ENCODE assay signal across 9 mouse cellular contexts in the genomic region with DNA sequence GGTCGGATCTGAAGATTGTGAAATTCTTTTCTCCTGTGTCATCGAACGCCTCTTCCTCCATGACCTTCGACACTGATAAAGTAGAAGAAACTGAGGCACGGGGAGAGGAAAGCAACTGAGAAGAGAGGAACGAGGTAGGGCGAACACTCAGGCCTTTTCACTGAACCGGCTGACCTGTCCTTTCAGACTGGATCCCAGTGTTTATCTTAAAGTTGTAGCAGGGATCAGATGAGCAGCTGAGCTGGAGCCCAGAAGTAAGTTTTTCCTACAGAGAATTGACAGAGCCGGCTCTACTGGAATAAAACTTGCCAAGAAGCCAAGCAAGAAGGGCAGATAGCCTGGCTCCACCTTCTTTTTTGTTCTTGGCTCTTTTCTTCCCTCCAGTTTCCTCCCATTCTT. TPM values are rescaled to one million over a fixed set of nuclear protein-coding genes. Genes with fewer than 3 reads are reported as not detected.
DNase-seq lines count a peak whose midpoint lies in the region; ATAC-seq and TF ChIP-seq lines count a peak whose summit lies in the region.
"Had no signal": no experiment of that assay in that cellular context is flagged by ENCODE, and none has a peak within 500 bp of the region (broad histone marks: within the 10 kb centered on the region; RNA-seq: fewer than 3 reads in every experiment).

No protein-coding gene starts in this region.

- no peak for TF ChIP-seq CTCF in MEL (IDR thresholded peaks at IDR 0.05 in 2 of 3, conservative IDR thresholded peaks at IDR 0.05 in 1 of 3; ENCODE audit: control insufficient read depth in 1 of 3, insufficient read depth in 1 of 3, low read depth in 2 of 3, low read length in 3 of 3, poor library complexity in 1 of 3, severe bottlenecking in 1 of 3)
- no peak for TF ChIP-seq CTCF in liver, embryonic 14.5 days (IDR thresholded peaks at IDR 0.05; ENCODE audit: low read depth)

- no peak for TF ChIP-seq POLR2A in MEL (IDR thresholded peaks at IDR 0.05; ENCODE audit: control insufficient read depth in 1 of 2, insufficient read depth in 1 of 2, low read depth in 1 of 2, low read length in 2 of 2, poor library complexity in 1 of 2)

- peak overlapping the region; percentile 72 for H3K27ac ChIP-seq in heart, embryonic 12.5 days (ENCODE audit: poor library complexity, severe bottlenecking)
- H3K27ac ChIP-seq in MEL (ENCODE audit: control insufficient read depth, low read depth, low read length) = peak overlapping the region; percentile 67
- H3K27ac ChIP-seq in forebrain, embryonic 15.5 days (replicated peaks) = peak overlapping the region; percentile 93
- peak overlapping the region; percentile 6; the same call in 1 of the 2 replicates for H3K27ac ChIP-seq in liver, embryonic 14.5 days

- no peak for ATAC-seq in heart, embryonic 12.5 days (ENCODE audit: insufficient number of reproducible peaks, low FRiP score)
- ATAC-seq in forebrain, embryonic 15.5 days (replicated peaks) = no peak
- no peak for ATAC-seq in liver, embryonic 14.5 days (ENCODE audit: insufficient read depth)
- no peak for ATAC-seq in megakaryocyte, adult 5-6 weeks (ENCODE audit: poor library complexity, severe bottlenecking)

- peak overlapping the region; percentile 29; the same call in 1 of the 2 replicates for H3K4me2 ChIP-seq in heart, embryonic 12.5 days
- H3K4me2 ChIP-seq in forebrain, embryonic 15.5 days (replicated peaks) = peak overlapping the region; percentile 33
- peak overlapping the region; percentile 32; the same call in 1 of the 2 replicates for H3K4me2 ChIP-seq in liver, embryonic 14.5 days (ENCODE audit: low read depth)

- H3K9ac ChIP-seq in heart, embryonic 12.5 days = no peak overlapping the region
- H3K9ac ChIP-seq in MEL (ENCODE audit: control insufficient read depth, low read depth, low read length, poor library complexity, severe bottlenecking) = peak overlapping the region; percentile 49
- 0 out of 2 replicates have a peak overlapping the region, but pooled peaks have one; percentile 24 for H3K9ac ChIP-seq in forebrain, embryonic 15.5 days (replicated peaks)
- no peak overlapping the region for H3K9ac ChIP-seq in liver, embryonic 14.5 days (replicated peaks)

- peaks cover 8% of the 10 kb centered on the region; the same call in 1 of the 2 replicates for H3K36me3 ChIP-seq in heart, embryonic 12.5 days
- peaks cover 0 to 26% of the 10 kb centered on the region in 2 experiments; a peak in 2 of 4 replicates for H3K36me3 ChIP-seq in MEL (ENCODE audit: control insufficient read depth in 1 of 2, insufficient read depth in 2 of 2, low read length in 2 of 2)
- no peaks in the 10 kb centered on the region for H3K36me3 ChIP-seq in forebrain, embryonic 15.5 days
- no peaks in the 10 kb centered on the region for H3K36me3 ChIP-seq in liver, embryonic 14.5 days (replicated peaks; ENCODE audit: control insufficient read depth, insufficient read depth, low read depth)

- TF ChIP-seq RAD21 in MEL (IDR thresholded peaks at IDR 0.05; ENCODE audit: low read depth, low read length) = no peak

- no peaks in the 10 kb centered on the region for H3K27me3 ChIP-seq in heart, embryonic 12.5 days (replicated peaks)
- H3K27me3 ChIP-seq in MEL (ENCODE audit: control insufficient read depth in 1 of 2, insufficient read depth in 2 of 2, low read length in 2 of 2) = no peaks in the 10 kb centered on the region
- H3K27me3 ChIP-seq in forebrain, embryonic 15.5 days = no peaks in the 10 kb centered on the region
- peaks cover 34% of the 10 kb centered on the region for H3K27me3 ChIP-seq in liver, embryonic 14.5 days (ENCODE audit: control insufficient read depth, insufficient read depth, low read length)

- no peaks in the 10 kb centered on the region for H3K9me3 ChIP-seq in heart, embryonic 12.5 days (replicated peaks)
- no peaks in the 10 kb centered on the region for H3K9me3 ChIP-seq in MEL (replicated peaks; ENCODE audit: insufficient read depth, low read length)
- H3K9me3 ChIP-seq in forebrain, embryonic 15.5 days = no peaks in the 10 kb centered on the region
- no peaks in the 10 kb centered on the region for H3K9me3 ChIP-seq in liver, embryonic 14.5 days (ENCODE audit: control insufficient read depth, low read length)

- WGBS in heart, embryonic 12.5 days = 21% methylated on average over 9 of the region's 9 CpGs
- WGBS in forebrain, embryonic 15.5 days = 15% methylated on average over 9 of the region's 9 CpGs
- 36% methylated on average over 9 of the region's 9 CpGs for WGBS in liver, embryonic 14.5 days (ENCODE audit: insufficient replicate concordance)

- H3K79me2 ChIP-seq in MEL (ENCODE audit: control insufficient read depth, insufficient read depth, low read length, poor library complexity) = peaks cover 16% of the 10 kb centered on the region

- peaks cover 48% of the 10 kb centered on the region for H3K4me1 ChIP-seq in heart, embryonic 12.5 days (replicated peaks)
- H3K4me1 ChIP-seq in MEL (ENCODE audit: control insufficient read depth in 1 of 2, insufficient read depth in 2 of 2, low read length in 2 of 2) = peaks cover 13 to 34% of the 10 kb centered on the region in 2 experiments
- peaks cover 48% of the 10 kb centered on the region for H3K4me1 ChIP-seq in forebrain, embryonic 15.5 days
- peaks cover 47 to 58% of the 10 kb centered on the region in 2 experiments for H3K4me1 ChIP-seq in liver, embryonic 14.5 days (replicated peaks; ENCODE audit: control insufficient read depth in 2 of 2, insufficient read depth in 2 of 2, low read length in 1 of 2)

- 0 out of 4 replicates have a peak, but pooled peaks of 1 of the 2 experiments have one; percentile 39 for TF ChIP-seq EP300 in MEL (IDR thresholded peaks at IDR 0.05; ENCODE audit: low read depth in 1 of 2, low read length in 2 of 2)
- no peak for TF ChIP-seq EP300 in liver, embryonic 14.5 days (IDR thresholded peaks at IDR 0.05; ENCODE audit: low read depth)

- no peak for DNase-seq in heart, postnatal 4 days
- DNase-seq in MEL (ENCODE audit: low read depth, low spot score) = peak; percentile 53
- DNase-seq in liver, embryonic 14.5 days (ENCODE audit: low read depth in 3 of 3, low spot score in 3 of 3) = no peak
- no peak for DNase-seq in Muller cell, postnatal 12 days (ENCODE audit: inconsistent ontology term)
- no peak for DNase-seq in natural killer cell, adult 2 months (ENCODE audit: low spot score in 2 of 2)
- DNase-seq: heart, postnatal 36 days had no signal

- no peak overlapping the region for H3K4me3 ChIP-seq in heart, embryonic 12.5 days
- peak overlapping the region; percentile 23 to 35; a peak in 3 of 4 replicates for H3K4me3 ChIP-seq in MEL (ENCODE audit: control insufficient read depth in 1 of 2, insufficient read depth in 1 of 2, low read depth in 2 of 2, low read length in 2 of 2)
- H3K4me3 ChIP-seq in forebrain, embryonic 15.5 days = 0 out of 2 replicates have a peak overlapping the region, but pooled peaks have one; percentile 7
- no peak overlapping the region for H3K4me3 ChIP-seq in liver, embryonic 14.5 days (ENCODE audit: insufficient read depth in 1 of 2, low read depth in 2 of 2, low read length in 2 of 2)

RNA-seq across cellular contexts. Expression of gene Chd3, which starts 1.6 kb away (rescaled TPM):
- polyA plus RNA-seq in heart, embryonic 12.5 days (2016; fragmentation: Nextera tagmentation; extraction: Ambion mirVana) = 19.2 and 23.5 TPM in 2 replicates
- 10 to 100 TPM; 75.3 to 76.7 TPM for total RNA-seq in heart, postnatal 4 days (2021)
- 37.3 and 65.8 TPM in 2 replicates for total RNA-seq in MEL (2012; rRNA removed)
- 10 to 100 TPM in 1 of 2 experiments, not detected in 1; 84.9 TPM for polyA plus RNA-seq in MEL (2012; ENCODE audit: insufficient read depth in 1 of 2, insufficient read length in 2 of 2, low read depth in 1 of 2, low replicate concordance in 2 of 2, missing spikeins in 1 of 2)
- polyA plus RNA-seq in forebrain, embryonic 15.5 days (2015; fragmentation: Nextera tagmentation; extraction: Ambion mirVana) = 127 and 138 TPM in 2 replicates
- polyA plus RNA-seq in liver, embryonic 14.5 days (2012; rRNA removed) = 13.7 and 14.3 TPM in 2 replicates
- 1.9 and 2.4 TPM in 2 replicates for polyA plus RNA-seq in liver, embryonic 14.5 days (2014; fragmentation: Nextera tagmentation; extraction: Ambion mirVana)
- total RNA-seq in megakaryocyte, adult 5-6 weeks (2015) = 13.6 and 13.9 TPM in 2 replicates
- total RNA-seq in megakaryocyte, adult 5-6 weeks (2017) = 17.1 and 19.8 TPM in 2 replicates

RNA-seq across cellular contexts. Expression of gene Naa38, which starts 24.5 kb away (rescaled TPM):
- 147 and 150 TPM in 2 replicates for polyA plus RNA-seq in heart, embryonic 12.5 days (2016; fragmentation: Nextera tagmentation; extraction: Ambion mirVana)
- total RNA-seq in heart, postnatal 4 days (2021) = 100 to 1,000 TPM in 1 of 2 experiments, 10 to 100 TPM in 1; 92.3 to 101 TPM
- total RNA-seq in MEL (2012; rRNA removed) = 190 and 191 TPM in 2 replicates
- polyA plus RNA-seq in MEL (2012; ENCODE audit: insufficient read depth in 1 of 2, insufficient read length in 2 of 2, low read depth in 1 of 2, low replicate concordance in 2 of 2, missing spikeins in 1 of 2) = 100 to 1,000 TPM in 1 of 2 experiments, not detected in 1; 173 TPM
- polyA plus RNA-seq in forebrain, embryonic 15.5 days (2015; fragmentation: Nextera tagmentation; extraction: Ambion mirVana) = 89.4 and 91.9 TPM in 2 replicates
- polyA plus RNA-seq in liver, embryonic 14.5 days (2012; rRNA removed) = 70.9 and 76.9 TPM in 2 replicates
- polyA plus RNA-seq in liver, embryonic 14.5 days (2014; fragmentation: Nextera tagmentation; extraction: Ambion mirVana) = 120 and 127 TPM in 2 replicates
- 90.6 and 105 TPM in 2 replicates for total RNA-seq in megakaryocyte, adult 5-6 weeks (2015)
- total RNA-seq in megakaryocyte, adult 5-6 weeks (2017) = 147 and 161 TPM in 2 replicates

RNA-seq across cellular contexts. Expression of gene Cyb5d1, which starts 24.6 kb away (rescaled TPM):
- polyA plus RNA-seq in heart, embryonic 12.5 days (2016; fragmentation: Nextera tagmentation; extraction: Ambion mirVana) = 24.8 and 27.1 TPM in 2 replicates
- 10 to 100 TPM; 21.3 to 22.1 TPM for total RNA-seq in heart, postnatal 4 days (2021)
- 26.8 and 39.6 TPM in 2 replicates for total RNA-seq in MEL (2012; rRNA removed)
- polyA plus RNA-seq in MEL (2012; ENCODE audit: insufficient read depth in 1 of 2, insufficient read length in 2 of 2, low read depth in 1 of 2, low replicate concordance in 2 of 2, missing spikeins in 1 of 2) = 10 to 100 TPM in 1 of 2 experiments, not detected in 1; 21.3 TPM
- 44.3 and 45.9 TPM in 2 replicates for polyA plus RNA-seq in forebrain, embryonic 15.5 days (2015; fragmentation: Nextera tagmentation; extraction: Ambion mirVana)
- polyA plus RNA-seq in liver, embryonic 14.5 days (2012; rRNA removed) = 4.8 and 8.3 TPM in 2 replicates
- 6.2 and 7.3 TPM in 2 replicates for polyA plus RNA-seq in liver, embryonic 14.5 days (2014; fragmentation: Nextera tagmentation; extraction: Ambion mirVana)
- 11.6 and 15.3 TPM in 2 replicates for total RNA-seq in megakaryocyte, adult 5-6 weeks (2015)
- total RNA-seq in megakaryocyte, adult 5-6 weeks (2017) = 24.0 and 28.1 TPM in 2 replicates

RNA-seq across cellular contexts. Expression of gene Tmem88, which starts 27.2 kb away (rescaled TPM):
- 34.4 and 35.7 TPM in 2 replicates for polyA plus RNA-seq in heart, embryonic 12.5 days (2016; fragmentation: Nextera tagmentation; extraction: Ambion mirVana)
- total RNA-seq in heart, postnatal 4 days (2021) = 10 to 100 TPM; 37.1 to 38.3 TPM
- total RNA-seq in MEL (2012; rRNA removed) = 0.39 TPM in 2 replicates
- under 1 TPM in 1 of 2 experiments, not detected in 1; 0.45 TPM for polyA plus RNA-seq in MEL (2012; ENCODE audit: insufficient read depth in 1 of 2, insufficient read length in 2 of 2, low read depth in 1 of 2, low replicate concordance in 2 of 2, missing spikeins in 1 of 2)
- 5.9 and 6.7 TPM in 2 replicates for polyA plus RNA-seq in forebrain, embryonic 15.5 days (2015; fragmentation: Nextera tagmentation; extraction: Ambion mirVana)
- polyA plus RNA-seq in liver, embryonic 14.5 days (2012; rRNA removed) = 3.7 and 5.3 TPM in 2 replicates
- polyA plus RNA-seq in liver, embryonic 14.5 days (2014; fragmentation: Nextera tagmentation; extraction: Ambion mirVana) = 4.6 TPM in 2 replicates
- total RNA-seq in megakaryocyte, adult 5-6 weeks (2015) = 0.14 TPM in 1 of 2 replicates, not detected in the other
- total RNA-seq in megakaryocyte, adult 5-6 weeks (2017) = 0.18 TPM in 1 of 2 replicates, not detected in the other

RNA-seq across cellular contexts. Expression of gene Rnf227, which starts 30.6 kb away (rescaled TPM):
- polyA plus RNA-seq in heart, embryonic 12.5 days (2016; fragmentation: Nextera tagmentation; extraction: Ambion mirVana) = 6.7 and 8.5 TPM in 2 replicates
- 1 to 10 TPM; 2.4 to 3.1 TPM for total RNA-seq in heart, postnatal 4 days (2021)
- 6.4 and 11.5 TPM in 2 replicates for total RNA-seq in MEL (2012; rRNA removed)
- polyA plus RNA-seq in MEL (2012; ENCODE audit: insufficient read depth in 1 of 2, insufficient read length in 2 of 2, low read depth in 1 of 2, low replicate concordance in 2 of 2, missing spikeins in 1 of 2) = 10 to 100 TPM in 1 of 2 experiments, not detected in 1; 12.4 TPM
- 115 and 127 TPM in 2 replicates for polyA plus RNA-seq in forebrain, embryonic 15.5 days (2015; fragmentation: Nextera tagmentation; extraction: Ambion mirVana)
- polyA plus RNA-seq in liver, embryonic 14.5 days (2012; rRNA removed) = 0.30 and 0.74 TPM in 2 replicates
- 0.59 and 0.66 TPM in 2 replicates for polyA plus RNA-seq in liver, embryonic 14.5 days (2014; fragmentation: Nextera tagmentation; extraction: Ambion mirVana)
- 3.7 and 8.1 TPM in 2 replicates for total RNA-seq in megakaryocyte, adult 5-6 weeks (2015)
- total RNA-seq in megakaryocyte, adult 5-6 weeks (2017) = 7.2 and 8.7 TPM in 2 replicates

Comparison
In these comparisons a context has a peak if more than half of its experiments do, and no peak if none do; other contexts are left out.
1. H3K27ac ChIP-seq: peak in every context shown above with its lines; median percentile 93 in forebrain, embryonic 15.5 days; 72 in heart, embryonic 12.5 days; 67 in MEL; 6 in liver, embryonic 14.5 days.
2. H3K4me3 ChIP-seq: peak in MEL (2 of 2) and forebrain, embryonic 15.5 days (single experiment); none in heart, embryonic 12.5 days (single experiment) and liver, embryonic 14.5 days (0 of 2).
3. H3K9ac ChIP-seq: peak in MEL (single experiment) and forebrain, embryonic 15.5 days (single experiment); none in heart, embryonic 12.5 days (single experiment) and liver, embryonic 14.5 days (single experiment).
4. Peak in every context shown above with its lines, with median percentiles within 50 percentile points of each other: H3K4me2 ChIP-seq.